In genomic region chr12:86825584-86826419, GRCm38 (mm10) we compare ENCODE assay signal across 8 mouse cellular contexts. TPM values are rescaled to one million over a fixed set of nuclear protein-coding genes. Genes with fewer than 3 reads are reported as not detected.
DNase-seq lines count a peak whose midpoint lies in the region; ATAC-seq and TF ChIP-seq lines count a peak whose summit lies in the region.

No protein-coding gene starts in this region.

- no peak overlapping the region for H3K9ac ChIP-seq in heart, adult 2 months (ENCODE audit: low read depth, low read length)
- no peak overlapping the region for H3K9ac ChIP-seq in forebrain, embryonic 13.5 days
- no peak overlapping the region for H3K9ac ChIP-seq in stomach, embryonic 14.5 days (replicated peaks; ENCODE audit: low read depth, low read length)

- H3K79me2 ChIP-seq in heart, adult 2 months (replicated peaks; ENCODE audit: control insufficient read depth, insufficient read depth, low read length) = no peaks in the 10 kb centered on the region

- no peak for TF ChIP-seq POLR2A in heart, adult 2 months (IDR thresholded peaks at IDR 0.05; ENCODE audit: insufficient read depth, low read depth, low read length)

- TF ChIP-seq EP300 in heart, adult 2 months (IDR thresholded peaks at IDR 0.05; ENCODE audit: insufficient read depth, low read depth, low read length) = no peak

- H3K9me3 ChIP-seq in forebrain, embryonic 13.5 days (replicated peaks) = no peaks in the 10 kb centered on the region
- no peaks in the 10 kb centered on the region for H3K9me3 ChIP-seq in stomach, embryonic 14.5 days (ENCODE audit: control insufficient read depth, low read depth, low read length)

- no peak overlapping the region for H3K4me3 ChIP-seq in heart, adult 2 months
- no peak overlapping the region for H3K4me3 ChIP-seq in forebrain, embryonic 13.5 days
- no peak overlapping the region for H3K4me3 ChIP-seq in stomach, embryonic 14.5 days (ENCODE audit: low read depth, low read length)

- peak overlapping the region; percentile 51; the same call in 1 of the 2 replicates for H3K4me2 ChIP-seq in forebrain, embryonic 13.5 days
- H3K4me2 ChIP-seq in stomach, embryonic 14.5 days (replicated peaks; ENCODE audit: low read depth, low read length) = no peak overlapping the region

- no peak for ATAC-seq in forebrain, embryonic 13.5 days
- ATAC-seq in stomach, embryonic 14.5 days (ENCODE audit: insufficient number of reproducible peaks, insufficient read depth, low FRiP score, low read depth) = no peak
- ATAC-seq in activated CD4-positive, CD25-positive, alpha-beta regulatory T cell, adult 4 months = no peak

- intact Hi-C loops in heart, adult 2 months (cut with DNase I) = no loop called here

- H3K27ac ChIP-seq in heart, adult 2 months = peak overlapping the region; percentile 95
- H3K27ac ChIP-seq in forebrain, embryonic 13.5 days = peak overlapping the region; percentile 100
- peak overlapping the region; percentile 94 for H3K27ac ChIP-seq in stomach, embryonic 14.5 days (ENCODE audit: low read length)

- TF ChIP-seq CTCF in heart, adult 2 months (IDR thresholded peaks at IDR 0.05) = no peak

- H3K27me3 ChIP-seq in heart, adult 2 months (ENCODE audit: control insufficient read depth, insufficient read depth, low read length) = no peaks in the 10 kb centered on the region
- H3K27me3 ChIP-seq in forebrain, embryonic 13.5 days = no peaks in the 10 kb centered on the region
- H3K27me3 ChIP-seq in stomach, embryonic 14.5 days (ENCODE audit: control insufficient read depth, insufficient read depth, low read length) = no peaks in the 10 kb centered on the region

- peaks cover 7% of the 10 kb centered on the region for H3K36me3 ChIP-seq in heart, adult 2 months (ENCODE audit: control insufficient read depth, insufficient read depth, low read length)
- H3K36me3 ChIP-seq in forebrain, embryonic 13.5 days (ENCODE audit: poor library complexity, severe bottlenecking) = no peaks in the 10 kb centered on the region
- no peaks in the 10 kb centered on the region for H3K36me3 ChIP-seq in stomach, embryonic 14.5 days (ENCODE audit: control insufficient read depth, insufficient read depth, low read length)

- DNase-seq in heart, adult 2 months = no peak
- no peak for DNase-seq in heart, adult 11 months
- peak; percentile 71 for DNase-seq in ES-CJ7 (ENCODE audit: low read depth, low spot score)
- peak; percentile 88 to 91 for DNase-seq in kidney, postnatal 36 days
- no peak for DNase-seq in natural killer cell, adult 2 months (ENCODE audit: low spot score in 2 of 2)

- H3K4me1 ChIP-seq in heart, adult 2 months (ENCODE audit: control insufficient read depth, insufficient read depth, low read length) = peaks cover 25% of the 10 kb centered on the region
- peaks cover 77% of the 10 kb centered on the region for H3K4me1 ChIP-seq in forebrain, embryonic 13.5 days
- peaks cover 29% of the 10 kb centered on the region for H3K4me1 ChIP-seq in stomach, embryonic 14.5 days (ENCODE audit: control insufficient read depth, insufficient read depth, low read length)

- 41% methylated on average over 6 of the region's 6 CpGs for WGBS in heart, adult 2 months
- 38% methylated on average over 6 of the region's 6 CpGs for WGBS in forebrain, embryonic 13.5 days
- WGBS in stomach, embryonic 14.5 days = 43% methylated on average over 6 of the region's 6 CpGs

RNA-seq across cellular contexts. Expression of gene Irf2bpl, which starts 58.8 kb away (rescaled TPM):
- 10 to 100 TPM; 32.6 to 36.9 TPM for total RNA-seq in heart, adult 2 months (2021)
- polyA plus RNA-seq in heart, adult 2 months (2012; rRNA removed) = 15.6 and 20.1 TPM in 2 replicates
- polyA plus RNA-seq in forebrain, embryonic 13.5 days (2015; fragmentation: Nextera tagmentation; extraction: Ambion mirVana) = 54.2 and 54.8 TPM in 2 replicates
- polyA plus RNA-seq in stomach, embryonic 14.5 days (2014; fragmentation: Nextera tagmentation; extraction: Ambion mirVana) = 18.2 and 21.6 TPM in 2 replicates
- 10 to 100 TPM in 1 of 2 experiments, 1 to 10 TPM in 1; 8.6 to 13.6 TPM for polyA plus RNA-seq in activated CD4-positive, CD25-positive, alpha-beta regulatory T cell, adult 4 months (2017; shearing (Covaris generic))

Comparison
In these comparisons a context has a peak if more than half of its experiments do, and no peak if none do; other contexts are left out.
1. DNase-seq: peak in ES-CJ7 (single experiment) and kidney, postnatal 36 days (2 of 2); none in heart, adult 2 months (0 of 2), heart, adult 11 months (single experiment) and natural killer cell, adult 2 months (0 of 2).
2. Peak in every context shown above with its lines, with median percentiles within 50 percentile points of each other: H3K27ac ChIP-seq.